Mouse (Mus musculus): Measurements from ENCODE around the gene Ikzf3. TPM values are rescaled to one million over a fixed set of nuclear protein-coding genes. Genes with fewer than 3 reads are reported as not detected.
A peak's percentile ranks its signal among the peaks of the same experiment; 100 is the strongest.

Ikzf3 gene
- total RNA-seq, 2 experiments from 2014 or later, result 0.34 TPM

DNA sequence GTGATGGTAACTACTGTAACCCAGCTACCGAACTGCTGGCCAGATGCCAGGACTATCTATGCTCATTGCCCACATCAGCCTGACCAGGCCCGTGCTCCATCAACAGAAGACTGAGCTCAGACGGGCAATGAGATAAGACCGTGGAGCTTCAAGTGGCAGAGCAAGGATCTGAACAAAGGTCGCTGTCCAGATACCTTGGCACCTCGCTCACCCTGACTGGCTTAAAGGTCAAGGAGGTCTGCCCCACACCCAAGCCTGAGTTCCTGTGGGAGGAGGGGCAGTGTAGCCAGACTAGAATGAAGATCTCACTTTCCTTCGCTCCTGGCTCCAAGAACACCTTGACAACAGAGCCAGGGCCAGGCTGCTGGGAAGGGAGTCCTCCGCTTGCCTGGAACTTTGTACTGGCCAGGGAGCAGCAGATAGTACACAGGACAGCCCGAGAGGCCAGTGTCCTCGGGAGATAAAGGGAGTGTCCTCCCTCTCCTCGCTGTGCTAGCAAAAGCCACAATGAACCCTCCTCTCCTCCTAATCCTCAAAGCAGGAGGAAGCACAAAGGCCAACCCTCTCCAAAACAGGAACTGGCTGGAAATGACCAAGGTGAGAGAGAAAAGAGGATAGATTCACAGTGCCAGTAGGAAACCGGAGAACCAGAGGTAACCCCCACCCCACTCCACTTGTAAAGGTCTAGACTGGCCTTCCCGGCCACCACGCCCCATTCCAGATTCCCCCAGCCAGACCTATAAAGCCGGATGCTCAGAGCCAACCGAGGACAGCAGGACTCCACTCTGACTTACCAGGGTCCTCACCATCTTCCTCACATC, 34.7 kb upstream of the Ikzf3 start:
- no peak for DNase-seq (ENCODE audit: extremely low spot score in 1 of 2, low spot score in 2 of 2)
- intact Hi-C loops (cut with DNase I), result no loop called here

DNA sequence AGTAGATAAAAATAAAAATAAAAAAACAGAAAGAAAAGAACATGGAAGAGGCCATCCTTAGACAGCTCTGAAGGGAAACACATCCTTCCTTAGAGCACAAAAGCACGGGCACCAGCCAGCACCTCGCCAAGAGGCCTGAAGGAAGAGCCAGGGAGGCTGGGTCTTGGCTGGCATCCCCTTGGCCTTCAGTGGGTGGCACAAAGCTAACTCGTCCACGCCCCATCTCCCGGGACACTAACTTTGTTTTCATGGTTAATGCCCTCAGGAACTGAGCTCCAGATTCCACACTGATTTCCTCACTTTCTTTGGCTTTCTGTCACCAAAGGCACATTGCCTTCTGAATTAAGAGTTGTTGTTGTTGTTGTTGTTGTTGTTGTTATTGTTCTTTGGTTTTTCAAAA, 31.9 kb upstream of the Ikzf3 start:
- DNase-seq (ENCODE audit: extremely low spot score in 1 of 2, low spot score in 2 of 2), result no peak
- intact Hi-C loops (cut with DNase I), result no loop called here

DNA sequence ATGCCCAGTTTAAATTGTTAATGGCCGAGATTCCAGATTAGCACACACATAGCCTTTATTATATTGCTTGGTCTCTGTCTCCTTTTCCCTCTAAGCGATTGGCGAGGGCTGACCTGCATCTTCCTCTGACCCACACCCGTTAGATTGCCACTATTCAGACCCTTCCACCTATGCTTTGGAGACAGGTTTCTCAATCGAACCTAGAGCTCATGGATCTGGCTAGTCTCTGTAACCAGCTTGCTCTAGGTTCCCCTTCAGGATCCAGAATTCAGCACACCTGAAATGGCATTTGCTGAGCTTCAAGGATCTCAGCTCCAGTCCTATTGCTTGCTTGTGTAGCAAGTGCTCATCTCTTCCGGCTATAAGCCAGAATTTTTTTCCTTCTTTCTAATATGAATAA, 23.6 kb upstream of the Ikzf3 start:
- no peak for DNase-seq (ENCODE audit: extremely low spot score in 1 of 2, low spot score in 2 of 2)

DNA sequence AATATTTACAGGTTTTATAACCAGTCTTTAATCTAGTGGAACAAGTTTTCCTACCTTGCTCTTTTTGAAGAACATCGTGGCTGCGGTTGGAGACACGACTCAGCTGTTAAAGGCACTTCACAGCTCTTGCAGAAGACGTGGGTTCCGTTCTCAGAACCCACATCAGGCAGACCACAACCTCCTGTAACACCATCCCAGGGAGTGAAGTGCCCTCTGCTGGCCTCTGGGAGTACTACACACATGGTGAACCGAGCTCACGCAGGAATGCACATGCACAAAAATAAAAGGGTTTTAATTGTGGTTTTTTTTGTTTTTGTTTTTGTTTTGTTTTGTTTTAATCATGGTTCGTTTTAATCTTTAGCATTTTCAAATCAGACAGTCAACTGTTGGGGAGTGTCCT, 22.5 kb upstream of the Ikzf3 start:
- DNase-seq (ENCODE audit: extremely low spot score in 1 of 2, low spot score in 2 of 2), result no peak
- intact Hi-C loops (cut with DNase I), result no loop called here

More for the DNA sequence above, 23.6 kb upstream of the Ikzf3 start:
- intact Hi-C loops (cut with DNase I), result no loop called here

DNA sequence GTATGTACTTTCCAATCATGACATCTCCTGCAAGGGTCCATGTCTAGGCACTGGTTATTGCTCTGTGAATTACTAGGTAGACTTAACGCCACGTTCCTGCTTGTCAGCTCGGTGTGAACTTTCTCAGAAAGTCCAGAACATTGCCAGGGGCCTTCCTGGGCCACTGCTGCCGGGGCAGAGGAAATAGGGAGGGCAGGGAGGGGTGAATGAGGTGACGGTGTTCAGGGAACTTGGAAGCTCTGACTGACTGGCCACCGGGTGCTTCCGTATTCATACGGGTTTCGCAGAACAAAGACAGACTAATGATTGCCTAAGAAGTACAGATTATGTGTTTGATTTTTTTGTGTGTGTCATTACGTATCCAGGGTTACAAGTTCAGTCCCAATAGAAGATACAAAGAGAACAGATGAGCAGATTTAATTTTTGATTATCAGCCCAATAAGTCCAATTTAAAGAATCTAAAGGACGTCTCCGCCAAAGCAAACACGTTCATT, 18.1 kb upstream of the Ikzf3 start:
- intact Hi-C loops (cut with DNase I), result no loop called here
- no peak for DNase-seq (ENCODE audit: extremely low spot score in 1 of 2, low spot score in 2 of 2)

DNA sequence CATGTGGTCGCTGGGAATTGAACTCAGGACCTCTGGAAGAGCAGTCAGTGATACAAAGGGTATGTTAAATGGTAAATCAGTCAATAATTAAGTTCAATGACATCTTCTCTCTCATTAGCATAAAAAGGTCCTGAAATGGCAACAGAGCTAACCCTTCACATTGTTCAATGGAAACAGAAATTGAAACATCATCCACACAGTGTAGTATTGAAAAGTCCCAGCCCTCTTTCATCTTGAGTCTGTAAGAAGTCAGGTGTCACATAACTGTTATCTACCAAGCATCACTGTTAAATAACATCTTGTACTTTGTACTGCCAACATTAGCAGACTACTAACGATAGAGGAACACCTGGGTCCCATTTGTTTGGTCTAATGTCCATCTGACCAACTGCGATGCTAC, 17.2 kb upstream of the Ikzf3 start:
- DNase-seq (ENCODE audit: extremely low spot score in 1 of 2, low spot score in 2 of 2), result no peak
- intact Hi-C loops (cut with DNase I), result no loop called here

DNA sequence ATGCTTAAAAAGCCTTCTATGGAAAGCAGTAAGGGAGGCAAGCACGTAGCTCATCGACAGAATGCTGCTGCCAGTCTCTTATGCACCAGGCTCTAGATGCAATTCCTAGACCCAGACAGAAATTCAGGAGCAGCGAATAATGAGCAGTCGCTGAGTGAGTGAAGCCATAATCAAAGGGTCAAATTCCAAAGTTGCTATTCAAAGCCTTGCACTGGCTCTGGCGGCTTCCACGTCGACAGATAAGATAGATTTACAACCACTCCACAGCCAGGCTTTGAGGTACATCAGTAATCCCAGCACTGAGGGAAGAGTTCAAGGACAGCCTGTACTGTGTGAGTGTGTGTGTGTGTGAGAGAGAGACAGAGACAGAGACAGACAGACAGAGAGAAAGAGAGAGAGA, 15.1 kb upstream of the Ikzf3 start:
- intact Hi-C loops (cut with DNase I), result no loop called here

DNA sequence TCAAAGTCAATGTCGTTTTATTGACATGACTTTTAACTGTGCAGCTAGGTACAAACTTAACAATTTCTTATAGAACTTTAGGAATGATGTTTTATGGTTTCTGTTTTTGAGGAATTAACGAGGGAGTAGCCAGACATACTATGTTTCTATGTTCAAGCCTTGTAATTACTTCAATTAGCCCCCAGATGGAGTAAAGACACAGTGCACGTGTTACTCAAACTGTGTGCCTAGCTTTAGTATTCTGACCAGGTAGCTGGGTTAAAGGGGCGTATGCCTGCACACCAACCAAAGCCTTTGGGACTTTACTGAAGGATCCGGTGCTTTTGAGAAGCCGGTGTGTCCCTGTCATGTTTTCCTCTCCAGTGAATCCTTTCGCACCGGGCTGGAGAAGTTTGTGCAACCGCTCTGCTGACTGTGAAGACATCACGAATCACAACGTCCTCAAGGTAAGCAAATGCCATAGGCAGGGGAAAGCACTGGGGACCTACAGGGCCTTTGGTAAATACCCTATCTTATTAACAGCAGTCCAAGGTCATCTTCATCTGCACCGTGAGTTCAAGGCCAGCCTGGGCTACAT, 9.4 kb upstream of the Ikzf3 start:
- intact Hi-C loops (cut with DNase I), result no loop called here
- no peak for DNase-seq (ENCODE audit: extremely low spot score in 1 of 2, low spot score in 2 of 2)

More for the DNA sequence above, 15.1 kb upstream of the Ikzf3 start:
- no peak for DNase-seq (ENCODE audit: extremely low spot score in 1 of 2, low spot score in 2 of 2)

DNA sequence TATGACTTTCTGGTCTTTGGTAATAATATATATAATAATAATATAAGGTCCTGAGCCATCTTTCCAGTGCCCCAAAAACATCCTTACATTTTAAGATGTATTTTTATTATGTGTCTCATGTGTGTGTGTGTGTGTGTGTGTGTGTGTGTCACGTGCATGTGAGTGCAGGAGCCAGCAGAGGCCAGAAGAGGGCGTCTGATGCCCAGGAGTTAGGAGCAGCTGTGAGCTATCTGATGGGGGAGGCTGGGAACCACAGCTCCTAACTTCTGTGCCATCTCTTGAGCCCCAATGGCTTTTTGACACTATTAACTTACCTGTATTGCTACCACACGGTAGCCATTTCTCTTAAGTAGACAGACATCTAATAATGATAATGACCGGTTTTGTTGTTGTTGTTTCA, 8.1 kb upstream of the Ikzf3 start:
- DNase-seq (ENCODE audit: extremely low spot score in 1 of 2, low spot score in 2 of 2), result no peak
- intact Hi-C loops (cut with DNase I), result no loop called here

DNA sequence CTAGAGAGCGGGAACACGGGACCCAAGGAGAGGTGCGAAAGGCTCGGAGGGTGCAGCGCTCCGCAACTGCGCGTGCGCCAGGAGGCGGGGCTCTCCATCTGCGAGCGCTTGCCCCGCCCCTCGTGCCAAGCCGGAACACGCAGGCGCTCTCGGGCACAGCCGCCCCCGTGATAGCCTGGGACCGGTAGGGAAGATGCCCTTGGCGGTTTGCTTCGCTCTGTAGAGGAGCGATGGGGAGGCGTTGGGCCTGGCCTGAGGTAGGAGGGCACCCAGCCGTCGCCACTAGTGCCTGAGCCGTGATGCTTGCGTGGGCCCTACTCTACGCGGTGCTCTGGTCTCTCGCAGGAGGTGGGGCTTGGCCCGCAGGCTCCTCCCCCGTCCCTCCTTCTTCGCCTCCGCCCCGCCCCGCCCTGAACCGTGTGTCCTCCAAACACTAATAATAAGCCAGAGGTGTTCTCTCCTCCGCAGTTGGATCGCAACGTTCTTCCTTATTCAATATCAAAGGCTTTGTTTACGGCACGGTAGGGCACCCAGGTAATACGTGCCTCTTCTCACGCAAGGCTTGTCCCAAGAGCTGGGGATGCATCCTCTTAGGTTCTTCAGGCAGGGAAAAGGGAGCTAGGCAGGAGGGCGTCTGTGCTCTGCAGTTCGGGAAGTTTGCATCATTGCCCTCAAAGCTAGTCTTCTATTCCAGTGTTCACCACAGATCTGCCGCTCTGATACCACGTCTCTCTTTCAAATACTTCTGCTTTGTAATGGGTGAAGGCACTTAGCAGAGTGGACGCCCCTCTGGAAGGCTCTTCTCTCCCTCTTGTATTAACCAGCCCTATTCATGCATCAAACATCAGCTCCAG, 5.4 kb upstream of the Ikzf3 start, which contains the start of gene Zpbp2:
Gene Zpbp2, plus strand, starts transcription at position 123 of the 854 bp plus-strand sequence.
- intact Hi-C loops (cut with DNase I), result no loop called here
- peak; percentile 85 to 93 for DNase-seq (ENCODE audit: extremely low spot score in 1 of 2, low spot score in 2 of 2)

DNA sequence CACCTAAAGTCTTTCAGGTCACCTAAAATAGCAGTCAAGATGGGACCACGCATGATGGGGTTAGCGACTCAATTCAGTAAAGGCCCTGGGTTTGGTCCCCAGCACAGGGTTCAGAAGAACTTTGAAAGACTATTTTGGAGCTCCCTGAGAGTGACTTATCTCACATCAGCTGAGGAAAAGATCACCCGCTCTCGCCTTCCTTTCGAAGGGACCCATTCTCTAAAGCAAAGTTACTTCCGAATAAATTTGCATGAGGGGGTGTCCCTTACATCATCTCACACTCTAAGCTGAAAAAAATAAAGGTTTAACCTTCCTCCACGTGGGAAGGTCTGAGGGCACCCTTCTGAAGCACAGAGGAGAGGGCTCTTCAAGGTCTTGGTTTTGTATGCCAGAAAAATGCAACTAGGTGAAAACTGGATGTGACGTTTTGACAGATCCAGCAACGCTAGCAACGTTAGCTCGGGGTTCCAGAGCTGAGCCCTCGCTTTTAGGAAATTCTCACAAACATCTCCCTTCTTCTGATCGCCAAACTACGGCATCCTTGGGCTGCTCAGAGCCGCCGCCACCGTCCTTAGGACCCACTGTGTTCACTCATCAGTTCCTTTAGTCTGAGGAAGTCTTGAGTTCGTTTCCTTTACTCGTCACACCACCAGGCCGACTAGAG, 4.6 kb upstream of the Ikzf3 start:
- DNase-seq (ENCODE audit: extremely low spot score in 1 of 2, low spot score in 2 of 2), result no peak
- intact Hi-C loops (cut with DNase I), result no loop called here

DNA sequence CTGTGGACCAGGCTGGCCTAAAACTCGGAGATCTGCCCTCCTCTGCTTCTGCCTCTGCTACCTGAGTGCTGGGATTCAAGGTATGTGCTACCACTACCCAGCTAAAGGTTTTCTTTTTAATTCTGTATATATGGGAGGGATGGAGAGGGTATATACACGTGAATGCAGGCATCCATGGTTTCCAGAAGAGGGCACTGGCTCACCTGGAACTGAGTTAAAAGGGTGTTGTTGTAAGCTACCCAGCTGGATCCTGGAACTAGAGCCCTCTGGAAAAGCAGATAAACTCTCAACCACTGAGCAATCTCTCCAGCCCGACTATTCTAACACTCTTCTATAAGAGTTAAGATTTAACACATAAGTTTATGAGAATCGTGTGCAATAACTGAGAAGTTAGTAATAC, 3.5 kb upstream of the Ikzf3 start:
- no peak for DNase-seq (ENCODE audit: extremely low spot score in 1 of 2, low spot score in 2 of 2)

DNA sequence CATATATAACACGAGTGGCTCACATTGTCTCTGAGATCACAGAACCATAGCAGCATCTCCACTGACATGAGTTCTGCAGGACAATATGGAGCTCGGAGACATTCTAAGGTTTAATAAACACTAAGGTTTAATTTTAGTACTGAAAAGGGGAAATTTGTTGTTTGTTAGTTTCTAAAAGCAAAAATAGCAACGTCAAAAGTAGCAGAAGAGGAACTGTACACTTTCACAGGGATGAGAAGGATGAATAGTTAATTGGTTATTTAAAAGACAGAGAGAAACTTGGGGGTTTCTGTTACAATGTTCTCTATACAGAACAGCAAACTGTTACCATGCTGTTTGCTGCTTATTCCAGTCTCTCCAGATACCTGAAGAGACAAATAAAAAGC, 1.5 kb upstream of the Ikzf3 start:
- DNase-seq (ENCODE audit: extremely low spot score in 1 of 2, low spot score in 2 of 2), result no peak
- intact Hi-C loops (cut with DNase I), result no loop called here

More for the DNA sequence above, 3.5 kb upstream of the Ikzf3 start:
- intact Hi-C loops (cut with DNase I), result no loop called here

DNA sequence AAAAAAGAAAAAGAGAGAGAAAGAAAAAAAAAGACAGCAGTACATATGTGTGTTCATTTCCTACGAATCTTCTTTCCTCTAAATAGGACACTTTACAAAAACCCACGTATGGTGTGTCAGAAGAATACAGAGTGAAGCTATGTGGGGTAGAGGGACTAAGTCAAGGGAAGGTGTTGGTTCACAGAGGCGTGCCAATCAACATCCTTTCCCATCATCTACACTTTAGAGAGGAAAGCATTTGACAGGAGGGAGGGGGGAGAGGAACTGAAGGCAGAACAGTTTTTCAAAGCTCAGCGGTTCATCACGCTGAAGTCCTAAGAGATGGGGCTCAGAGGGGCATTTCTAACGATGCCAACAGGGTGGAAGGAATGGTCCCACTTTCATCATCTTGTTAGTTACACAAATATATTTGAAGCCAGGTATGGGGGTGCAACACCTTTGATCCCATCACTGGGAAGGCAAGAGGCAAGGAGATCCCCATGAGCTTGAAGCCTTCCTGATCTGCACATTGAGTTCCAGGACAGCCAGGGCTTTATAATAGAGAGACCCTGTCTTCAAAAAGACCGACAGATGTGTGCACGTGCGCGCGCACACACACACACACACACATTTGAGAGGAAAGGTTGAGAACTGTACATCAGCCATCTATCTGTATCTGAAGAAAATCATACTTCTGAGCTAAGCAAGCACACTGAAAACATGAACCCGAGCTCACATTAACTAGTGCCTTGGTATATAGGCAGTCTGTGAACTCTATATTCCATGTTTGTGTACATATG, 887 bp upstream of the Ikzf3 start:
- intact Hi-C loops (cut with DNase I), result no loop called here
- DNase-seq (ENCODE audit: extremely low spot score in 1 of 2, low spot score in 2 of 2), result no peak

DNA sequence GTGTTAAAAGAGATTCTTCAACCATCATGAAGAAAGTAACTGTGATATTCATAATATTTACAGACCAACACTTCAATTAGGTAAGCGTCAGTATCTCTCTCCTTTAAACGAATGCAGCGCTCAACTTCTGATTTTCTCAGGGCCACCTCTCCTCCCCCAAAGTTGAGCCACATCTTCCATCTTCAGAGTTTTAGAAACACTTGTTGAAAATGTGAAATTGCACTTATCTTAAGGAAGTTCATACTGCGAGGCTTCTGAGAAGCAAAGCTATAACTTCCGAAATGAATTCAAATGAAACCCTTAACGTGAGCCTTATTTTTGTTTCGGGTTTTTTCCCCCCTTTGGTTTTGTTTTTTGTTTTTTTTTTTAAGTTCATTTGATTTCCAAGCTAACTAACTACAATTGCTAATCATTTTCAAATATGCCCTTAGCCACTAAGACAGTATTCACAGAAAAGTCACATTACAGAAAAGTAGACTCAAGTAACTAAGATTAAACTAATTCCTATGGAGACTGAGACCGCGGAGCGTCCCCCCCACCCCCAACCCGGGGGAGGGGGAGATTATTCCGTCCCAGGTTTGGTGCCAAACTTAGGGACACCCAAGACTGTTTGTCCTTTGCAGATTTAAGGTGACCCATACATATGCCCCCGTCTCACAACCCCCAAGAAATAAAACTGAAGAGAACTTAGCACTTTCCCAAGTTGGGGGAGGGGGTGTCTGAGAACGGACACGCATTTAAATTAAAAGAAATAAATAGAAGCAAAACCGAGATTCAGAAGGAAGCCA, 747 bp downstream of the Ikzf3 start:
- intact Hi-C loops (cut with DNase I), result no loop called here
- no peak for DNase-seq (ENCODE audit: extremely low spot score in 1 of 2, low spot score in 2 of 2)

DNA sequence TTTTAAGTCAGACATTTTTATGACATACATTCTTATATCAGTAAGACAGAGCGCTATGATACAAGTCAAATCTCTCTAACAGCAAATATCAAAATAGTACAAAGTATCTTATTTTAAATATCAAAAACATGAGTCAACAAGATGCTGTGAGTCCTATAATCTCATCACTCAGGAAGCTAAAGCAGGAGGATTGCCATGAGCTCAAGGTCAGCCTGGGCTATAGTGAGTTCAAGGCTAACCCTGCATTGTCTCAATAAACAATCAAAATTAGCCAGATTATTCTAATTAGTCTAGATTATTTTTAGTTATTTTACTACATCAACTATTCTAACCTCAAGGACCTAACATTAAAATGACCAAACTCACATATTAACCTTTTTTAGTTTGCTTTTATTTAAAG, 2.4 kb downstream of the Ikzf3 start:
- intact Hi-C loops (cut with DNase I), result no loop called here
- DNase-seq (ENCODE audit: extremely low spot score in 1 of 2, low spot score in 2 of 2), result no peak

DNA sequence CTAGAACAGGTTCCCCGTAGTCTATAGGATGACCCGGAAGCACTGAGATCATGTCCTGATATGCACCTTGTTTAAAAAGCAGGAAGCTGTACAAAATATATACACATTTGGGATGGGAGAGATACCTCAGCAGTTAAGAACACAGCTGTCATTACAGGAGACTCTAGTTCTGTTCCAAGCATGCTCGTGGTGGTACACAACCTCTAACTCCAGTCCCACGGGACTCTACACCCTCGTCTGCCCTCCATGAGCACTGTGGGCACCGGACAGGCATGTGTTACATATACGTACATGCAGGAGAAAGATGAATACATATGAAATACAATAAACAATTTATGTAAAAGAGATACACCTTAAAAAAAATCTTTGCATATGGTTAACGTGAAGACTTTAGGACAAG, 3.3 kb downstream of the Ikzf3 start:
- DNase-seq (ENCODE audit: extremely low spot score in 1 of 2, low spot score in 2 of 2), result no peak
- intact Hi-C loops (cut with DNase I), result no loop called here

DNA sequence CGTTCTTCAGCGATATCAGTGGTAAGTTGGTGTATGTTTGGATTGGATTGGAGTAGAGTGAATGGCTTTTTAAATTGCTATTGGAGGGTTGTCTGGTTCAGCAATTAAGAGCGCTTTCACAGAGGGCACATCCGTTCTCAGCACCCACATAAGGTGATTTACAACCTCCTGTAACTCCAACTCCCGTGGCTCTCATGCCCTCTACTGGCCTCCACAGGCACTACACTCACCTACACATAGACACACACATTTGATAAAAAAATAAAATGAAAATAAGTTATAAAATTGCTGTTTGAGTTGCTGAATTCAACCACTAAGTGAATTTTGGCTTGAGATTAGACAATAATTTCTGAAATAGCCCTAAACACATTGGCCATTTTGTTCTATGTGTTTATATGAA, 5.5 kb downstream of the Ikzf3 start:
- intact Hi-C loops (cut with DNase I), result no loop called here
- no peak for DNase-seq (ENCODE audit: extremely low spot score in 1 of 2, low spot score in 2 of 2)
